Mouse (Mus musculus) G1E (cell line): Measurements from ENCODE around the gene Sh3pxd2a.

Source experiments
- CTCF ChIP-seq: IDR thresholded peaks from 2 replicates; pipeline ENCODE4 v1.5.1; 2012; ENCODE audit warnings: low read depth, low read length, inconsistent platforms, mixed read lengths
- GATA1 ChIP-seq: IDR thresholded peaks from 2 replicates; pipeline ENCODE4 v1.6.1; 2012; ENCODE audit warnings: borderline replicate concordance, low read length, inconsistent platforms, mixed read lengths
- POLR2AphosphoS5 ChIP-seq: IDR thresholded peaks from 2 replicates; pipeline ENCODE4 v1.6.1; 2012; ENCODE audit warnings: low read depth, low read length, inconsistent platforms; ENCODE audit not compliant: insufficient replicate concordance
- TAL1 ChIP-seq: conservative IDR thresholded peaks from 2 replicates; pipeline ENCODE4 v1.6.1; 2012; ENCODE audit warnings: low read depth, low read length, inconsistent platforms, mixed read lengths

DNA sequence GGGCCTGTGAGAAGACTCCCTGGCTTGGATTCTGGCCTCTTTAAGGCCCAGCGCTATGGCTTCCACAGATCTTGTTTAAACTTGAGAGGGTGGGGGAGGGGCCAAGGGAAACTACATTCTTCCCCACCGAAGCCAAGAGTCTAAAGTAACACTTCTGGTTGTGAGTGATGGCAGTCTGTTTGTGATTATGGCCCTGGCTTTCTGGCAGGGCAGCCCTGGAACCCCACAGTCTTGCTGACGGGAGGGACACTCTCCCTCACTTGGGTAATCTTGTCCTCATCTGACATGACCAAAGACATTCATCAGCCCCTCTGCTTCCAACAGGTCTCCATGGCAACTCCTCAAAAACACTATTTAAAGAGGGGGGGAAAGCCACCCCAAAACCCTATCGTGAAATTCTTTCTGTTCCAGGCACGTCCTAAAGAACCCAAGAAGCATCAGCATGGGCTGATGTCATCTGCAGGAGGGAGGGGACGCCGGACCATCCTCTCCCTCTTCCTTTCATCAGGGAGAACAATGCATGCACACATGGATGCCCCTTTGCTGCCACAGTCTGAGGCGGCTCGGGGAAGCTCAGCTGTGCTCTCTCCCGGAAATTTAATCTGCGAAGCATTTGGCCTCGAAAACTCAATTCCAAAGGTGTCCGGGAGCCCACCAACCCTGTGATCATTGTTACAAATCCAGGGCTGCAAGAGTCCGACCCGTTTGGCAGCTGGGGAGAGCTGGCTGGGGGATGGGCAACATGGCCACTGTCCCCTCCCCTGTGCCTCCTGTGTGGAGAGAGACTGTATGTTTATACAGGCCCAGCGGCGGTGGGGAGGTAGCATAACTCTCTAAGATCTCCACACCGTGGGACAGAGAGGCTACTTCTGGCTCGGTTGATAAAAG, 162.7 kb downstream of the Sh3pxd2a start:
- TF ChIP-seq CTCF: no peak
- TF ChIP-seq TAL1: no peak
- no peak for TF ChIP-seq GATA1
- TF ChIP-seq POLR2AphosphoS5: no peak
